Mouse (Mus musculus) C2C12 (cell line): ENCODE data around the gene Immp2l. TPM values are rescaled to one million over a fixed set of nuclear protein-coding genes. Genes with fewer than 3 reads are reported as not detected.

Experiments used
- H3K27me3 ChIP-seq: one replicate; pipeline ENCODE4 v1.6.1; 2011; ENCODE audit not compliant: control insufficient read depth, insufficient read depth, insufficient read length
- H3K36me3 ChIP-seq: one replicate; pipeline ENCODE4 v1.6.1; 2011; ENCODE audit not compliant: control insufficient read depth, insufficient read depth
- H3K4me3 ChIP-seq: one replicate; pipeline ENCODE4 v1.5.1; 2011; ENCODE audit warnings: mild to moderate bottlenecking, control low read depth; ENCODE audit not compliant: poor library complexity, insufficient read depth, severe bottlenecking
- H3K79me2 ChIP-seq: one replicate; pipeline ENCODE4 v1.6.1; 2011; ENCODE audit not compliant: control insufficient read depth, insufficient read depth
- H3K79me3 ChIP-seq: one replicate; pipeline ENCODE4 v1.6.1; 2011; ENCODE audit warnings: low read depth, control low read depth
- H3ac ChIP-seq: one replicate; pipeline ENCODE3; 2011; ENCODE audit warnings: low read depth; ENCODE audit not compliant: control insufficient read depth, insufficient read length
- CEBPB ChIP-seq: IDR thresholded peaks from one replicate; pipeline ENCODE4 v1.6.1; 2011; ENCODE audit warnings: low read depth, mild to moderate bottlenecking, control low read depth, moderate library complexity
- CTCF ChIP-seq: IDR thresholded peaks from one replicate; pipeline ENCODE4 v1.5.1; 2011; ENCODE audit not compliant: control insufficient read depth, insufficient read depth, insufficient read length
- FOSL1 ChIP-seq: IDR thresholded peaks from one replicate; pipeline ENCODE4 v1.8.0; 2011; ENCODE audit warnings: mild to moderate bottlenecking, low read length; ENCODE audit not compliant: poor library complexity, insufficient read depth, severe bottlenecking
- MAX ChIP-seq: IDR thresholded peaks from one replicate; pipeline ENCODE4 v1.6.1; 2011; ENCODE audit warnings: mild to moderate bottlenecking, control low read depth
- MYOD1 ChIP-seq: IDR thresholded peaks from one replicate; pipeline ENCODE4 v1.6.1; 2011; ENCODE audit warnings: low read depth; ENCODE audit not compliant: control insufficient read depth, insufficient read length
- MYOG ChIP-seq: IDR thresholded peaks from one replicate; pipeline ENCODE4 v1.6.1; 2011; ENCODE audit not compliant: control insufficient read depth, insufficient read length; ENCODE audit errors: extremely low read depth
- USF1 ChIP-seq: IDR thresholded peaks from one replicate; pipeline ENCODE4 v1.6.1; 2011; ENCODE audit warnings: low read depth, mild to moderate bottlenecking, control low read depth, moderate library complexity
- polyA plus RNA-seq: library from polyadenylated mRNA; unstranded; fragments of >200 nt; fragmentation: generic; extraction: Trizol; gene quantifications from one replicate; pipeline ENCODE4 v1.2.1, GENCODE M21; 2012; ENCODE audit warnings: missing spikeins

Gene Immp2l
- polyA plus RNA-seq, 1 experiment: 6.2 TPM

DNA sequence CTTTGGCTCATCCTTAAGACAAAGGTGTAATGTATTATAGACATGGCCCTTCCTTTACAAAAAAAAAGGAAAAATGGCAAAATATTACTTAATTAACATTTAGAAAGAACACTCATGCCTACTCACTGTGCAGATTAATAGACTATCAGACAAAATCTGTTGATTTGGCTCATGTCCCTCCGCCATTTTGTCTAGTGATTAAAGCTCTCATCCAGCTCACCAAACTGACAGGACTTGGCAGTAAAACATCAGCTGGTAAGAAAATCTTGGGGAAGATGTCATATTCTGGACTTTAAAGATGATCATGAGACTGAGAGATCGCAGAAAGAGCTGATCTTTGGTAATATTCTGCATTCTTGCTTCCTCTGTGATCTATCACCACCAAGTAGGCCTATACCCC, 293.5 kb downstream of the Immp2l start:
- Histone ChIP-seq H3K27me3 (no peaks in the 10 kb centered on the region), H3ac (no peak overlapping the region), H3K79me2 (no peaks in the 10 kb centered on the region), H3K79me3 (no peaks in the 10 kb centered on the region), H3K36me3 (no peaks in the 10 kb centered on the region), H3K4me3 (no peak overlapping the region)
- no peak for TF ChIP-seq MAX

DNA sequence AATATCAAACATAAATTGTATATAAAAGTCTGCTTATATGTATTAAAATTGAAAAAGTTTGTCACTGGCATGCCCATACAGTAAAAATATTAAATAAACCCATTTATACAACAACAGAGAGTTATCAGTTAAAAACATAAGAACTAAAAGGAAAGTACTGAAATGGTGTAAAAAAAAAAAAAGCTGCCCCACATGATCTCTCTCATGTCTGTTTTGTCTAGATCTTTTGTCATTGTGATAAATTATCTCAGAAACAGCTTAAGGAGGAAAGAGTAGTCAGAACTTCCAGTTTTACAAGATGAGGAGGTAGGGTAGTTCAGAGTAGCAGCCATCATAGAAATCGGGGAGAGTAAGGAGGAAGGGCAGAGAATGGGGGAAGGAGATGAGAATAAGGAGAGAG, 298.1 kb downstream of the Immp2l start:
- Histone ChIP-seq H3K4me3 (no peak overlapping the region), H3K79me3 (no peaks in the 10 kb centered on the region), H3K27me3 (no peaks in the 10 kb centered on the region), H3K79me2 (no peaks in the 10 kb centered on the region), H3ac (no peak overlapping the region), H3K36me3 (no peaks in the 10 kb centered on the region)
- TF ChIP-seq CTCF (no peak), MYOD1 (no peak), FOSL1 (no peak), USF1 (no peak), MAX (no peak), CEBPB (no peak), MYOG (no peak)

DNA sequence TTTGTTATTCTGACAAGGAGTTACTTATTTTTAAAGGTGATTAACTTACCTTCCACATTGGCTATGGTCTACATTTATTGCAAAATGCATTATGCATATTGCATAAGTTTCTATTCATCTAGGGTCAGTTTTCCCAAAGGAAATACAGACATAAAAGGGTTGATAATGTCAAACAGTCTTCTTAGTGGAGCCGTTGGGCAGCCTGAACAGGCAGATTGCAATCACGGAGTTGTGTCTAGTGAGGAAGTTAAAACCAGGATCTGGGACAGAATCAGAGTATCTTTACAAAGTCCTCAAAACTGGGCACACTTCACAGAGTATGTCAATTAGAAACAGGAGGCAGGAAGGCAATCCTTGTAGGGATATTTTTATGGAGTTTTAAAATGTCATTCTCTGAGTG, 300.5 kb downstream of the Immp2l start:
- H3K4me3 ChIP-seq: no peak overlapping the region
- no peaks in the 10 kb centered on the region for H3K36me3 ChIP-seq
- no peak overlapping the region for H3ac ChIP-seq
- no peaks in the 10 kb centered on the region for H3K79me2 ChIP-seq
- H3K79me3 ChIP-seq: no peaks in the 10 kb centered on the region
- TF ChIP-seq MAX (no peak), MYOD1 (no peak), MYOG (no peak), CTCF (no peak), CEBPB (no peak), USF1 (no peak), FOSL1 (no peak)
- H3K27me3 ChIP-seq: no peaks in the 10 kb centered on the region

DNA sequence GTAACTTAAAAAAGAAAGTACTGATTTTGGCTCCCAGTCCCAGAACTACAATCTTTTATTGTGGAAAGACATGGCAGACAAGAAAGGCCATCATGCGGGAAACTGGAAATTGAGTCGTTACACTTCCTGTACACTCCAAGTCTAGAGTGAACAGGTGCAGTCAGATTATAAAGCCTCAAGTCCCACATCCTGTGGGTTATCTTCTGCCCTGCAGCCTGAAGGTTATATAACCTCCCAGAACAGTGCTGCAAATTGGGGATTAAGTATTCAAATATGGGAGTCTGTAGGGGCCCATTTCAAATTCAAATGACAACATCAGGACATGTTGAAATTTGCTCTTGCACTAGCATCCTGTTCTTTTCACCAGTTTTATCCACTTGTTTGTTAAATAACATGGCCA, 301.9 kb downstream of the Immp2l start:
- Histone ChIP-seq H3K79me2 (no peaks in the 10 kb centered on the region), H3K79me3 (no peaks in the 10 kb centered on the region), H3K27me3 (no peaks in the 10 kb centered on the region), H3K36me3 (no peaks in the 10 kb centered on the region), H3ac (no peak overlapping the region), H3K4me3 (no peak overlapping the region)
- TF ChIP-seq MAX (no peak), USF1 (no peak), FOSL1 (no peak), CEBPB (no peak), CTCF (no peak), MYOG (no peak), MYOD1 (no peak)

DNA sequence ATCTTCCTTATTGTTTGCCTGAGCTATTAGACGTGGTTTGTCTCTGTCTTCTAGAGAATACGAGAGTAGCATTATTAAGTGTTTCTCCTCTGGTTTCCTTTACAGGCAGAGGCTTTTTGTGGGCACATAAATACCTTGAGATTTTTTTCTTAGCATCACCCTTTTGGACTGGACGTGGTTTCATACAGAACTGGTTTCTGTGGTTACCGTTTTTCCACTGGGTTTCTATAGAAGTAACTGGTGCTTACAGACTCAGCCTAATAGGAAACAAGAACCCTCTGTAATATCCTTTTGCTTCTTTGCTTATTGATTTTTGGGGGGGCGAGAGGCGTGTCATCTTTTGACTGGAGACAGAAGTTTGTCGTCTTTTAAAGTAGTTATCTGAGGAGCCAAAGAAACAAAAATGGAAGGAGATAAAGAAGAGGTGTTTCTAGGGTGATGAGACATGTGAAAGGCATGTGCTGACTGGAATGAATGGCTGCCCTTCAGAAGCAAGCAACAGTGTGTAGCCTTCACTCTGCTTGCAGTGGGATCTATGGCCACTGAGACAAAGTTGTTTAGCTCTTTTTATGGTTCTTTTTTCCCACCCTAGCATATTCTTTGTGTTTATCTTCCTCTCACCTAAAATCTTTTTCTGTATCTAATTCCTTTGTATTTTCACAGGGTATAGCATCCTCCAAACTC, 307.2 kb downstream of the Immp2l start:
- Histone ChIP-seq H3K36me3 (no peaks in the 10 kb centered on the region), H3K27me3 (no peaks in the 10 kb centered on the region), H3K79me3 (no peaks in the 10 kb centered on the region), H3K79me2 (no peaks in the 10 kb centered on the region), H3K4me3 (no peak overlapping the region), H3ac (no peak overlapping the region)
- TF ChIP-seq MYOD1 (no peak), CTCF (no peak)

DNA sequence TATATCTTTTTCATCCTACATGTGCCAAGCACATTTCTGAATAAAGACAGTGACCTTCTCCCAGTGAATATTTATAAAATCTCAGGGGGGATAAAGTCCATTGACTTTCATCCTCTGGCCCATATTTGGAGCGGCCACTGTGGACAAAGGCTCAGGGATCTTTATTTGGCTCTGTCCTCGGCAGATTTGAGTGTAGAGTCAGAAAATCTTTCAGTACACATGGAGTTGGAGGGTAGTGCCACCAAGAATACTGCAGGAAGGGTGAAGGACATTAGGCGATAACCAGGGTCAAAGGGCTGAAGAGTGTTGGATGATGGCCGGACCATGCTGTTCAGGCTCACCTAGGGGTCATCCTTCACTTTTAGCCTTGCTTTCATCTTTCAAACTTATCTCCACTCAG, 321.7 kb downstream of the Immp2l start:
- H3K79me2 ChIP-seq: no peaks in the 10 kb centered on the region
- H3ac ChIP-seq: no peak overlapping the region
- H3K79me3 ChIP-seq: no peaks in the 10 kb centered on the region
- H3K36me3 ChIP-seq: no peaks in the 10 kb centered on the region
- H3K27me3 ChIP-seq: no peaks in the 10 kb centered on the region
- no peak overlapping the region for H3K4me3 ChIP-seq
- TF ChIP-seq MYOG: no peak
- no peak for TF ChIP-seq FOSL1
- no peak for TF ChIP-seq CEBPB
- no peak for TF ChIP-seq USF1
- TF ChIP-seq MAX: no peak
- TF ChIP-seq CTCF: no peak
- no peak for TF ChIP-seq MYOD1
